Mouse (Mus musculus) CH12.LX (cell line): ENCODE measurements around the gene BC052040. TPM values are rescaled to one million over a fixed set of nuclear protein-coding genes. Genes with fewer than 3 reads are reported as not detected.

ENCODE experiments used
- DNase-seq: peaks from one replicate; pipeline ENCODE4 v3.0.0-alpha.2; 2013; ENCODE audit errors: extremely low read depth
- H3K27ac ChIP-seq: 2 replicates; pipeline ENCODE4 v1.5.1; 2012; ENCODE audit warnings: low read depth, mild to moderate bottlenecking, control low read depth, moderate library complexity; ENCODE audit not compliant: insufficient read depth
- H3K27me3 ChIP-seq: replicated peaks from 2 replicates; pipeline ENCODE3; 2012; ENCODE audit warnings: inconsistent platforms
- H3K36me3 ChIP-seq, 2 experiments: replicated peaks in 1 of 2; 2 replicates each; pipeline versions ENCODE3 to v1.6.1; 2012; ENCODE audit warnings: inconsistent platforms in 1 of 2, low read length in 1 of 2, mild to moderate bottlenecking in 1 of 2, mixed read lengths in 1 of 2, moderate library complexity in 1 of 2; ENCODE audit not compliant: control insufficient read depth in 1 of 2, insufficient read depth in 1 of 2
- H3K4me1 ChIP-seq, 2 experiments: 2 replicates each; pipeline ENCODE4 v1.6.1; 2012; ENCODE audit warnings: inconsistent platforms in 1 of 2, moderate library complexity in 1 of 2; ENCODE audit not compliant: insufficient read depth in 2 of 2, control insufficient read depth in 1 of 2
- H3K4me2 ChIP-seq: 2 replicates; pipeline ENCODE4 v1.6.1; 2012; ENCODE audit warnings: low read depth, mild to moderate bottlenecking, control low read depth; ENCODE audit not compliant: poor library complexity, insufficient read depth, severe bottlenecking
- H3K4me3 ChIP-seq, 3 experiments: fragments of 150-350 bp in 1 of 3; sonication (generic) in 1 of 3; replicated peaks in 1 of 3; 2 replicates each; pipeline versions ENCODE3 to v1.5.1; 2011 to 2012; ENCODE audit warnings: low read depth in 2 of 3, low read length in 2 of 3, mild to moderate bottlenecking in 2 of 3, moderate library complexity in 2 of 3, control low read depth in 1 of 3, improper control_type of control experiment in 1 of 3, inconsistent platforms in 1 of 3, mixed read lengths in 1 of 3; ENCODE audit not compliant: poor library complexity in 1 of 3
- H3K79me2 ChIP-seq: replicated peaks from 2 replicates; pipeline ENCODE4 v1.6.1; 2012; ENCODE audit warnings: mild to moderate bottlenecking, moderate library complexity; ENCODE audit not compliant: control insufficient read depth, poor library complexity, insufficient read depth, severe bottlenecking; ENCODE audit errors: extremely low read depth
- H3K9ac ChIP-seq: 2 replicates; pipeline ENCODE4 v1.6.1; 2012; ENCODE audit warnings: low read depth, mild to moderate bottlenecking, control low read depth, moderate library complexity; ENCODE audit not compliant: insufficient read depth
- H3K9me3 ChIP-seq: replicated peaks from 2 replicates; pipeline ENCODE3; 2012; ENCODE audit warnings: low read length, inconsistent platforms, mixed read lengths
- CHD1 ChIP-seq: IDR thresholded peaks from 2 replicates; pipeline ENCODE4 v1.6.1; 2012; ENCODE audit warnings: low read depth, low read length, improper control_type of control experiment, inconsistent platforms
- HCFC1 ChIP-seq: IDR thresholded peaks from 2 replicates; pipeline ENCODE4 v1.6.1; 2012; ENCODE audit warnings: low read depth, mild to moderate bottlenecking, inconsistent platforms, low read length, improper control_type of control experiment
- IRF4 ChIP-seq: IDR thresholded peaks from 2 replicates; pipeline ENCODE4 v1.6.1; 2014; ENCODE audit warnings: low read depth, mild to moderate bottlenecking, inconsistent platforms, low read length, improper control_type of control experiment
- JUN ChIP-seq: IDR thresholded peaks from 2 replicates; pipeline ENCODE4 v1.6.1; 2011; ENCODE audit warnings: low read depth, mild to moderate bottlenecking, low read length, improper control_type of control experiment, moderate library complexity; ENCODE audit not compliant: insufficient read depth
- MAZ ChIP-seq: IDR thresholded peaks from 2 replicates; pipeline ENCODE4 v1.6.1; 2012; ENCODE audit warnings: low read depth, mild to moderate bottlenecking, inconsistent platforms, low read length, improper control_type of control experiment, moderate library complexity
- MEF2A ChIP-seq: IDR thresholded peaks from 2 replicates; pipeline ENCODE4 v1.6.1; 2014; ENCODE audit warnings: low read depth, mild to moderate bottlenecking, inconsistent platforms, low read length, improper control_type of control experiment, borderline replicate concordance
- MXI1 ChIP-seq: IDR thresholded peaks from 2 replicates; pipeline ENCODE4 v1.6.1; 2011; ENCODE audit warnings: mild to moderate bottlenecking, low read depth, low read length, improper control_type of control experiment
- MYC ChIP-seq: IDR thresholded peaks from 2 replicates; pipeline ENCODE4 v1.6.1; 2011; ENCODE audit warnings: low read depth, mild to moderate bottlenecking, improper control_type of control experiment, low read length
- NELFE ChIP-seq: IDR thresholded peaks from 2 replicates; pipeline ENCODE4 v1.6.1; 2011; ENCODE audit warnings: low read depth, low read length, improper control_type of control experiment
- POLR2A ChIP-seq: IDR thresholded peaks from 2 replicates; pipeline ENCODE4 v1.6.1; 2011; ENCODE audit warnings: low read depth, mild to moderate bottlenecking, improper control_type of control experiment, low read length
- RAD21 ChIP-seq: IDR thresholded peaks from 2 replicates; pipeline ENCODE4 v1.6.1; 2011; ENCODE audit warnings: low read depth, mild to moderate bottlenecking, low read length, improper control_type of control experiment, moderate library complexity
- SIN3A ChIP-seq: IDR thresholded peaks from 2 replicates; pipeline ENCODE4 v1.6.1; 2012; ENCODE audit warnings: low read length, improper control_type of control experiment, inconsistent platforms
- ZKSCAN1 ChIP-seq: IDR thresholded peaks from 2 replicates; pipeline ENCODE4 v1.6.1; 2012; ENCODE audit warnings: low read depth, inconsistent platforms, low read length, improper control_type of control experiment, borderline replicate concordance
- dilution Hi-C: fragments of 300-500 bp; cut with MboI; formaldehyde crosslinking; loops from 2 replicates; pipeline ENCODE4 v1.14.3; 2020; ENCODE audit warnings: low sequenced_read_pairs; ENCODE audit not compliant: extremely low pct_unique_long_range_greater_than_20kb, extremely low pct_ligation_motif_present
- in situ Hi-C: fragments of 300-500 bp; cut with MboI; formaldehyde crosslinking; loops from 3 replicates; pipeline ENCODE4 v1.14.3; 2019; ENCODE audit warnings: low sequenced_read_pairs, low pct_ligation_motif_present, low pct_unique_long_range_greater_than_20kb, mixed read lengths
- polyA plus RNA-seq: library from polyadenylated mRNA; unstranded; fragments of >175 nt; gene quantifications from 2 replicates; pipeline ENCODE4 v1.2.1, GENCODE M21; 2012; ENCODE audit warnings: low read depth; ENCODE audit not compliant: insufficient read length
- total RNA-seq, 2 experiments: library from RNA; depleted of rRNA; stranded (reverse); fragments of 300-350 nt in 1 of 2; fragments of >200 nt in 1 of 2; gene quantifications; 2 replicates each; pipeline ENCODE4 v1.2.3; 2012 to 2014

Gene BC052040
- total and polyA plus RNA-seq, 3 experiments, result 5.9 to 16.5 (median 6.5) TPM

DNA sequence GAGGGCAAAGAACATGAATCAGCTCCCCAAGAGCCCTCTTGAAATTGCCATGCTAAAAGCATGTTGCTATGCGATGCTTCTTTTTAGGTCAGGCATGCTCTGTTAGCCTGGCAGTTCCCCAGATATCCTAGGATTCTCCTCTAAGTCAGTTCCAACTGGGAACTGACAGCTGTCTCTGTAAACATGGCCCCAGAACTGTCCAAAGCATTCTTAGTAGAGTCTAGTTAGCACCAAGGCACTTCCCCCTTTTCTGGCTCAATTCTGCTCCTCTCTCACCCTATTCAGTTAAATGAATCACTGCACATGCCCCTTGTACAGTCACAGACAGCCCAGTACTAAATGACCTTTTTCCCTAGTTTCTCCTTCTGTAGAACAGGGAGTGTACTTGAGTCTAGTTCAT, 191.2 kb downstream of the BC052040 start:
- in situ Hi-C loops, result no loop called here

DNA sequence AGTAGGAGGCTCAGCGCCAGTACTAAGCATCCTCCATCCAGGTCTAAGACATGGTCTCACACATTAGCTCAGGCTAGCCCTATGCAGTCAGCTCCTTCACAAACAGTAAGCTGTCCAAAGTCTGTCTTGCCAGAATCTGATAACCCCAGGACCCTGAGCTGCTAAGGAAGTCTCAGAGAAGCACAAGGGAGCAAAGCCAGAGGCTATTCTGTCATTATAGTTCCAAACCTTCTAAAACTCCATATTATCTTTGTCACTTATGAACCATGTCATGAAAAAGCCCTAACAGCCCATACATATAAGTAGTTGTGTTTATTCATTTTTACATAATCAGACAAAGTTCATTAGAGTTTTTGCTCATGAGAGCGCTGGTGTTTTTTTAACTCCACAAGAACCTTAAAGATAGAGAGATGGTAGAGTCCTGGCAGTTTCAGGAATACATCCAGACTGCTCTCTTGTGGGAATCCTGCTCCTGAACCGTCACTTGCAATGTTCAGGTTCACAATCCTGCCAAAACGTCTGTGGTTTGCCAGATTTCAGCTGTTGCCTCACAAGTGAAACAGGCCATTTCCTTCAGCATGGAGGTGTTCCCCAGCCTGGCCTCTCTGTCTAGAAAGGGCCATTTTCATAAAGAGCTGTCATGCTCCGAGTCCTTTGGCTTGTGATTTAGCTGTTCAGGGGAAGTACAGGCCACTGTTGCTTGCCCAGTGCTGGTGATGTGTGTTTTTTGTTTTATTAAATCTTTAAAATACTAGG, 192.8 kb downstream of the BC052040 start:
- Histone ChIP-seq H3K4me3 (no peak overlapping the region), H3K36me3 (peaks cover 6 to 37% of the 10 kb centered on the region in 2 experiments), H3K4me2 (no peak overlapping the region), H3K4me1 (peaks cover 0 to 18% of the 10 kb centered on the region in 2 experiments; a peak in 3 of 4 replicates), H3K27ac (no peak overlapping the region), H3K9ac (no peak overlapping the region), H3K79me2 (no peaks in the 10 kb centered on the region), H3K9me3 (no peaks in the 10 kb centered on the region), H3K27me3 (no peaks in the 10 kb centered on the region)
- TF ChIP-seq RAD21, result no peak
- no peak for TF ChIP-seq ZKSCAN1
- TF ChIP-seq MEF2A, result no peak
- TF ChIP-seq NELFE, result no peak
- no peak for TF ChIP-seq IRF4
- TF ChIP-seq CHD1, result no peak
- no peak for TF ChIP-seq HCFC1
- no peak for TF ChIP-seq POLR2A
- peak; percentile 11 for DNase-seq
- in situ Hi-C loops, result no loop called here
- dilution Hi-C loops, result no loop called here

More for the DNA sequence above, 191.2 kb downstream of the BC052040 start:
- Histone ChIP-seq H3K79me2 (no peaks in the 10 kb centered on the region), H3K4me3 (no peak overlapping the region), H3K4me1 (peaks cover 0 to 18% of the 10 kb centered on the region in 2 experiments; a peak in 3 of 4 replicates), H3K9me3 (no peaks in the 10 kb centered on the region), H3K9ac (no peak overlapping the region), H3K4me2 (no peak overlapping the region), H3K27ac (no peak overlapping the region), H3K36me3 (peaks cover 0 to 26% of the 10 kb centered on the region in 2 experiments), H3K27me3 (no peaks in the 10 kb centered on the region)
- dilution Hi-C loops, result no loop called here
- no peak for DNase-seq
- TF ChIP-seq MYC (no peak), MAZ (no peak), MXI1 (no peak), HCFC1 (no peak)

DNA sequence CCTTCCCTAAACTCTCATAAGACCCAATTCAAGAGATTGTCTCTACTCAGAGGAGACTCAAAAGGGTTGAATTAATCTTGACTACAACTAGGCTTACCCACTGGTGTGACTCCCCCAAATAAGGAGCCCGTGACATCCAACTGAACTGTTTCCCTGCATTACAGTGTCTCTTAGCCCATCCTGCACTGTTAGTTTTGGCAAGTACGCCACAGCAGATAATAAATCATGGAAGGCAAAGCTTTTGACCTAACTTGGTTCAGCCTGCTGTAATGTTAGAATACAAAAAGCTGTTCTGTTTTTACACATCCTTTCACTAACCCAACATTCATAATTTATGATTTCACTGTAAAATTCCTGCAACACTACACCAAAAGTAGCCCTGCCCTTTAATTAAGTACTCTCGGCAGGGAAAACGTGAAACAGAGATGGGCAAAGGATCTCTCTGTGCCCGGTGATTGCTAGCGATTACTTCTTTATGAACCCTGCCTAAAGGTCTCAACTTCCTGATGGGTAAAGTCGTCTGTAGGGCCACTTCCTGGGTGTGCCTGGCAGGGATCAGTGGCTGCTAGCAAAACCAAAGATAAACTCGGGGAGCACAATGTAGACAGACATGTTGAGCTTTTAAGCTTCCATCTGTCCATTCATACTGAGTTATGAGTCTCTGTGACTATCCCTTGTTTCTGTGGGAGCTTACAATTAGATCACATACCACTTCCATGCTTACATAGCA, 194.1 kb downstream of the BC052040 start:
- in situ Hi-C loops (no loop called here), dilution Hi-C loops (no loop called here)
- H3K4me2 ChIP-seq, result no peak overlapping the region
- H3K4me3 ChIP-seq, result no peak overlapping the region
- peaks cover 6 to 34% of the 10 kb centered on the region in 2 experiments for H3K36me3 ChIP-seq
- peaks cover 0 to 16% of the 10 kb centered on the region in 2 experiments; a peak in 3 of 4 replicates for H3K4me1 ChIP-seq
- no peaks in the 10 kb centered on the region for H3K79me2 ChIP-seq
- no peak overlapping the region for H3K27ac ChIP-seq
- TF ChIP-seq SIN3A, result no peak
- TF ChIP-seq JUN, result no peak
- H3K9ac ChIP-seq, result no peak overlapping the region
- no peaks in the 10 kb centered on the region for H3K27me3 ChIP-seq
- no peaks in the 10 kb centered on the region for H3K9me3 ChIP-seq
- no peak for DNase-seq
